In the genomic region with DNA sequence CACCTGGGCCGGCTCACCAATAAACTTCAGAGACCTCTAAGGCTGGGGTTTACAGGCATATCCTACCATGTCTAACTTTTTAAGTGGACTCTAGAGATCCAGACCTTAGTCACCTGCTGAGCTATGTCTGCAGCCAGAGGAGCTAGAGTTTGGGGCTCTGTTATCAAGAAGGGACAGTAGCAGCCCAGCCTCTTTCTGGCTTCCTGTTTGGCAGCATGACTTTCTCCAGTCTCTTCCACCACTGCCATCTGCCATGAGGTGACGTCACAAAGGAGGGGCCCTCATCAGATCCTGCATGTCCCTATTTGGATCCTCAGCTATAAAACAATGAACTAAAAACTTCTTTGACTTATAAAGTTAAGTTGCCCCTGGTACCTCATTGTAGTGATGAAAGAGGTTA, we compare ENCODE assay signal across 34 mouse cellular contexts.
"Had no signal": no experiment of that assay in that cellular context is flagged by ENCODE, and none has a peak within 500 bp of the region (broad histone marks: within the 10 kb centered on the region; RNA-seq: fewer than 3 reads in every experiment).

No protein-coding gene starts in this region.

- ATAC-seq: hindbrain, embryonic 16.5 days; hindbrain, postnatal 0 days; inflammation-experienced regulatory T-cells, adult 6 months; intestine, embryonic 15.5 days; intestine, embryonic 16.5 days; intestine, postnatal 0 days had no signal

- H3K27ac ChIP-seq: heart, embryonic 10.5 days; heart, embryonic 13.5 days; heart, embryonic 15.5 days; hindbrain, embryonic 10.5 days; hindbrain, embryonic 12.5 days; hindbrain, embryonic 13.5 days; hindbrain, embryonic 14.5 days; hindbrain, embryonic 15.5 days; hindbrain, postnatal 0 days; intestine, embryonic 15.5 days; kidney, embryonic 15.5 days; kidney, postnatal 0 days; layer of hippocampus, adult 2 months had no signal

- H3K27me3 ChIP-seq: hindbrain, embryonic 12.5 days; hindbrain, embryonic 13.5 days; hindbrain, embryonic 15.5 days; intestine, embryonic 15.5 days had no signal

- H3K9me3 ChIP-seq: heart, embryonic 10.5 days; heart, embryonic 13.5 days; heart, embryonic 15.5 days; hindbrain, embryonic 10.5 days; hindbrain, embryonic 12.5 days; hindbrain, embryonic 15.5 days; intestine, embryonic 15.5 days; kidney, embryonic 15.5 days had no signal

- H3K4me3 ChIP-seq: heart, embryonic 10.5 days; heart, embryonic 12.5 days; heart, embryonic 13.5 days; heart, embryonic 15.5 days; hindbrain, embryonic 10.5 days; hindbrain, embryonic 12.5 days; hindbrain, embryonic 13.5 days; hindbrain, embryonic 15.5 days; intestine, embryonic 15.5 days; kidney, embryonic 15.5 days; layer of hippocampus, adult 2 months had no signal

- H3K4me1 ChIP-seq: intestine, embryonic 15.5 days had no signal

- H3K36me3 ChIP-seq: heart, embryonic 10.5 days; heart, embryonic 12.5 days; heart, embryonic 13.5 days; heart, embryonic 15.5 days; hindbrain, embryonic 10.5 days; hindbrain, embryonic 12.5 days; hindbrain, embryonic 13.5 days; hindbrain, embryonic 15.5 days; intestine, embryonic 15.5 days; kidney, embryonic 15.5 days had no signal

- DNase-seq: heart, postnatal 10 days; heart, postnatal 14 days; heart, postnatal 36 days; heart, postnatal 4 days; kidney, adult 11 months; kidney, adult 18-20 months; kidney, adult 2 months; kidney, adult 8-10 months; kidney, adult 9 months; kidney, postnatal 10 days; kidney, postnatal 14 days; kidney, postnatal 25 days; kidney, postnatal 36 days; kidney, postnatal 4 days; layer of hippocampus, adult 9-11 months; layer of hippocampus, postnatal 36 days had no signal
